Mouse (Mus musculus): Measurements from ENCODE around the gene Pltp. TPM values are rescaled to one million over a fixed set of nuclear protein-coding genes. Genes with fewer than 3 reads are reported as not detected.

Pltp gene
- polyA plus RNA-seq, 1 experiment from 2014 or later = 48.5 TPM

- Histone ChIP-seq H3K4me2 (no peak overlapping the region), H3K27ac (peak overlapping the region; percentile 14; the same call in 1 of the 2 replicates), H3K27me3 (replicated peaks) (no peaks in the 10 kb centered on the region), H3K4me3 (replicated peaks) (no peak overlapping the region), H3K4me1 (peaks cover 12% of the 10 kb centered on the region; the same call in 1 of the 2 replicates), H3K36me3 (peaks cover 6% of the 10 kb centered on the region; the same call in 1 of the 2 replicates), H3K9me3 (no peaks in the 10 kb centered on the region), H3K9ac (no peak overlapping the region)
- ATAC-seq (ENCODE audit: insufficient read depth, low FRiP score, low read depth) = no peak
- 45% methylated on average over 5 of the region's 5 CpGs for WGBS
Observed at GRCm38 (mm10) chr2:164817703-164818102, 39.8 kb downstream of the Pltp start.

- ATAC-seq (ENCODE audit: insufficient read depth, low FRiP score, low read depth) = no peak
- H3K4me1 ChIP-seq = peaks cover 12% of the 10 kb centered on the region; the same call in 1 of the 2 replicates
- H3K27me3 ChIP-seq (replicated peaks) = no peaks in the 10 kb centered on the region
- H3K27ac ChIP-seq = no peak overlapping the region
- no peak overlapping the region for H3K4me3 ChIP-seq (replicated peaks)
- no peak overlapping the region for H3K9ac ChIP-seq
- no peaks in the 10 kb centered on the region for H3K9me3 ChIP-seq
- H3K36me3 ChIP-seq = peaks cover 6% of the 10 kb centered on the region; the same call in 1 of the 2 replicates
- H3K4me2 ChIP-seq = no peak overlapping the region
- 65% methylated on average over 6 of the region's 6 CpGs for WGBS
Observed at GRCm38 (mm10) chr2:164817206-164817605, 40.3 kb downstream of the Pltp start.

- H3K36me3 ChIP-seq = peaks cover 6% of the 10 kb centered on the region; the same call in 1 of the 2 replicates
- 88% methylated on average over 8 of the region's 8 CpGs for WGBS
Observed at GRCm38 (mm10) chr2:164815821-164816220, 41.7 kb downstream of the Pltp start.

GRCm38 (mm10) chr2:164815348-164815747 is 42.2 kb downstream of the Pltp start:
- Histone ChIP-seq H3K27me3 (replicated peaks) (no peaks in the 10 kb centered on the region), H3K9ac (no peak overlapping the region), H3K4me1 (peaks cover 12% of the 10 kb centered on the region; the same call in 1 of the 2 replicates), H3K4me2 (no peak overlapping the region), H3K4me3 (replicated peaks) (no peak overlapping the region), H3K27ac (no peak overlapping the region), H3K36me3 (peaks cover 6% of the 10 kb centered on the region; the same call in 1 of the 2 replicates), H3K9me3 (no peaks in the 10 kb centered on the region)
- ATAC-seq (ENCODE audit: insufficient read depth, low FRiP score, low read depth) = no peak
- 86% methylated on average over 5 of the region's 5 CpGs for WGBS

More at GRCm38 (mm10) chr2:164815821-164816220, 41.7 kb downstream of the Pltp start:
- no peak overlapping the region for H3K9ac ChIP-seq
- no peaks in the 10 kb centered on the region for H3K27me3 ChIP-seq (replicated peaks)
- no peak overlapping the region for H3K4me3 ChIP-seq (replicated peaks)
- H3K4me1 ChIP-seq = peaks cover 12% of the 10 kb centered on the region; the same call in 1 of the 2 replicates
- no peak overlapping the region for H3K27ac ChIP-seq
- ATAC-seq (ENCODE audit: insufficient read depth, low FRiP score, low read depth) = no peak
- H3K9me3 ChIP-seq = no peaks in the 10 kb centered on the region
- no peak overlapping the region for H3K4me2 ChIP-seq

- Histone ChIP-seq H3K27me3 (replicated peaks) (no peaks in the 10 kb centered on the region), H3K4me3 (replicated peaks) (no peak overlapping the region), H3K9me3 (no peaks in the 10 kb centered on the region), H3K4me1 (peaks cover 12% of the 10 kb centered on the region; the same call in 1 of the 2 replicates), H3K9ac (no peak overlapping the region), H3K4me2 (no peak overlapping the region), H3K36me3 (0 out of 2 replicates have a peak, but pooled peaks cover under 1% of the 10 kb centered on the region), H3K27ac (no peak overlapping the region)
- no peak for ATAC-seq (ENCODE audit: insufficient read depth, low FRiP score, low read depth)
- WGBS = 59% methylated on average over 2 of the region's 2 CpGs
Observed at GRCm38 (mm10) chr2:164813557-164813956, 44.0 kb downstream of the Pltp start.

GRCm38 (mm10) chr2:164806614-164807013 is 50.9 kb downstream of the Pltp start:
- Histone ChIP-seq H3K9me3 (no peaks in the 10 kb centered on the region), H3K9ac (no peak overlapping the region), H3K4me1 (peaks cover 11% of the 10 kb centered on the region), H3K27ac (0 out of 2 replicates have a peak overlapping the region, but pooled peaks have one; percentile 10), H3K36me3 (peaks cover 10% of the 10 kb centered on the region; the same call in 1 of the 2 replicates), H3K4me2 (0 out of 2 replicates have a peak overlapping the region, but pooled peaks have one; percentile 8), H3K4me3 (replicated peaks) (no peak overlapping the region), H3K27me3 (replicated peaks) (no peaks in the 10 kb centered on the region)
- no peak for ATAC-seq (ENCODE audit: insufficient read depth, low FRiP score, low read depth)
- WGBS = 62% methylated on average over 7 of the region's 7 CpGs

GRCm38 (mm10) chr2:164805332-164805718 is 52.2 kb downstream of the Pltp start:
- H3K4me1 ChIP-seq = peaks cover 11% of the 10 kb centered on the region
- H3K27me3 ChIP-seq (replicated peaks) = no peaks in the 10 kb centered on the region
- H3K27ac ChIP-seq = peak overlapping the region; percentile 92
- peak; percentile 53; the same call in 1 of the 2 replicates for ATAC-seq (ENCODE audit: insufficient read depth, low FRiP score, low read depth)
- peak overlapping the region; percentile 88 for H3K4me3 ChIP-seq (replicated peaks)
- H3K4me2 ChIP-seq = peak overlapping the region; percentile 91
- H3K36me3 ChIP-seq = peaks cover 10% of the 10 kb centered on the region; the same call in 1 of the 2 replicates
- H3K9me3 ChIP-seq = no peaks in the 10 kb centered on the region
- H3K9ac ChIP-seq = peak overlapping the region; percentile 81
- under 1% methylated on average over 21 of the region's 21 CpGs for WGBS

GRCm38 (mm10) chr2:164804533-164805331 is 52.8 kb downstream of the Pltp start, which contains the start of the genes Acot8 and Zswim3:
TSS of gene Acot8 (minus strand) at chr2:164804882.
TSS of gene Zswim3 (plus strand) at chr2:164805098.
- peak within 1 kb of the TSS; percentile 92 for H3K27ac ChIP-seq
- ATAC-seq (ENCODE audit: insufficient read depth, low FRiP score, low read depth) = peak; percentile 95
- no peaks in the 10 kb centered on the region for H3K27me3 ChIP-seq (replicated peaks)
- peak within 1 kb of the TSS; percentile 81 for H3K9ac ChIP-seq
- H3K4me2 ChIP-seq = peak within 1 kb of the TSS; percentile 91
- peaks cover 11% of the 10 kb centered on the region for H3K4me1 ChIP-seq
- WGBS = under 1% methylated on average over 47 of the region's 47 CpGs
- H3K36me3 ChIP-seq = peaks cover 13% of the 10 kb centered on the region; the same call in 1 of the 2 replicates
- H3K9me3 ChIP-seq = no peaks in the 10 kb centered on the region
- H3K4me3 ChIP-seq (replicated peaks) = peak within 1 kb of the TSS; percentile 88

GRCm38 (mm10) chr2:164803921-164804313 is 53.6 kb downstream of the Pltp start:
- peak overlapping the region; percentile 88 for H3K4me3 ChIP-seq (replicated peaks)
- H3K9ac ChIP-seq = peak overlapping the region; percentile 47
- H3K4me2 ChIP-seq = peak overlapping the region; percentile 58
- ATAC-seq (ENCODE audit: insufficient read depth, low FRiP score, low read depth) = no peak
- peaks cover 11% of the 10 kb centered on the region for H3K4me1 ChIP-seq
- peaks cover 20% of the 10 kb centered on the region; the same call in 1 of the 2 replicates for H3K36me3 ChIP-seq
- no peak overlapping the region for H3K27ac ChIP-seq
- no peaks in the 10 kb centered on the region for H3K9me3 ChIP-seq
- no peaks in the 10 kb centered on the region for H3K27me3 ChIP-seq (replicated peaks)
- WGBS = 56% methylated on average over 1 of the region's 1 CpGs

GRCm38 (mm10) chr2:164803201-164803920 is 54.1 kb downstream of the Pltp start:
- peak overlapping the region; percentile 58 for H3K4me2 ChIP-seq
- no peak for ATAC-seq (ENCODE audit: insufficient read depth, low FRiP score, low read depth)
- H3K27me3 ChIP-seq (replicated peaks) = no peaks in the 10 kb centered on the region
- H3K9me3 ChIP-seq = no peaks in the 10 kb centered on the region
- peaks cover 11% of the 10 kb centered on the region for H3K4me1 ChIP-seq
- 85% methylated on average over 16 of the region's 16 CpGs for WGBS
- no peak overlapping the region for H3K27ac ChIP-seq
- H3K4me3 ChIP-seq (replicated peaks) = peak overlapping the region; percentile 88
- peak overlapping the region; percentile 47; the same call in 1 of the 2 replicates for H3K9ac ChIP-seq
- peaks cover 19% of the 10 kb centered on the region; the same call in 1 of the 2 replicates for H3K36me3 ChIP-seq

- H3K9me3 ChIP-seq = no peaks in the 10 kb centered on the region
- no peaks in the 10 kb centered on the region for H3K27me3 ChIP-seq (replicated peaks)
- no peak overlapping the region for H3K9ac ChIP-seq
- no peak for ATAC-seq (ENCODE audit: insufficient read depth, low FRiP score, low read depth)
- H3K36me3 ChIP-seq = peaks cover 30% of the 10 kb centered on the region
- H3K27ac ChIP-seq = no peak overlapping the region
- H3K4me2 ChIP-seq = no peak overlapping the region
- H3K4me1 ChIP-seq = peaks cover 5% of the 10 kb centered on the region
- 88% methylated on average over 13 of the region's 13 CpGs for WGBS
- H3K4me3 ChIP-seq (replicated peaks) = no peak overlapping the region
Observed at GRCm38 (mm10) chr2:164800252-164801004, 57.1 kb downstream of the Pltp start.
